Mouse (Mus musculus): ENCODE results near the gene Scfd2.

DNA sequence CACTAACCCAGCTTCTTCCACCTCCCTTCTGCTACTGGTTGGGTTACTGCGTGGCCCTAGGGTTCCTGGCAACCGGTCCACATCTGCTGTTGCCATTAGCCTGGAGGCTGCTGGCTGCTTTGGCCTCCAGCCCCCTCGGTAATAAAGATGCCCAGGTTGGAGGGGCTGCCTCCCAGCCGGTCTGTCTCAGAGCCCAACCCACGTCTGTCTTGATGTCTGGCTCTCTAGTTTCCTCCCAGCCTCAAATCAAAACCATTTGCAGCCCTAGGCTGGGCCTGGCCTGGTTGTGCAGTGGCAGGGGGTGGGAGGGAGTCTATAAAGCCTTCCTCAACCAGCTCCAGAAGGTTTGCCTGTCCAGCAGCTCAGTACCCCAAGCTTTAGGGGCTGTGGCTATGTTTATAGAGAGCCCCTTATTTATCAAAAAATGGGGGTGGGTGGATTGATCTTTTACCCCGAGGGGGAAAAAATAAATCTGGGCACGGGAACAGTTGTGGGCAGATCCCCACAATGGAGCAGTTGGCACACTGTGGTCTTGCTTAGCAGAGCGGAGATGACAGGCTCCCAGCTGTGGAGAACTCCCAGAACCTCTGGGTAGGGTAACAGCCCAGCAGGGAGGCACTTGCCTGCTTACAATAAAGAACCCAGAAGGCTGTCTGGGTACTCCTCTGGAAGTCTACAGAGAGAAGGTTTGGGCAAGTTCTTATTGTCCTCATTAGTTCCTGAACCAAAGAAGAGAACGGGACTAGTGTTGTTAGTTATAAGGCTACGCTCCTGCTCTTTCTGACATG lies 329.8 kb downstream of the Scfd2 start:
- no peak for TF ChIP-seq CTCF (IDR thresholded peaks at IDR 0.05; ENCODE audit: low read depth)
- no peak for TF ChIP-seq EP300 (IDR thresholded peaks at IDR 0.05; ENCODE audit: low read depth)

All from liver, postnatal 0 days (tissue).